9 mouse cellular contexts compared by ENCODE assay signal in the genomic region with DNA sequence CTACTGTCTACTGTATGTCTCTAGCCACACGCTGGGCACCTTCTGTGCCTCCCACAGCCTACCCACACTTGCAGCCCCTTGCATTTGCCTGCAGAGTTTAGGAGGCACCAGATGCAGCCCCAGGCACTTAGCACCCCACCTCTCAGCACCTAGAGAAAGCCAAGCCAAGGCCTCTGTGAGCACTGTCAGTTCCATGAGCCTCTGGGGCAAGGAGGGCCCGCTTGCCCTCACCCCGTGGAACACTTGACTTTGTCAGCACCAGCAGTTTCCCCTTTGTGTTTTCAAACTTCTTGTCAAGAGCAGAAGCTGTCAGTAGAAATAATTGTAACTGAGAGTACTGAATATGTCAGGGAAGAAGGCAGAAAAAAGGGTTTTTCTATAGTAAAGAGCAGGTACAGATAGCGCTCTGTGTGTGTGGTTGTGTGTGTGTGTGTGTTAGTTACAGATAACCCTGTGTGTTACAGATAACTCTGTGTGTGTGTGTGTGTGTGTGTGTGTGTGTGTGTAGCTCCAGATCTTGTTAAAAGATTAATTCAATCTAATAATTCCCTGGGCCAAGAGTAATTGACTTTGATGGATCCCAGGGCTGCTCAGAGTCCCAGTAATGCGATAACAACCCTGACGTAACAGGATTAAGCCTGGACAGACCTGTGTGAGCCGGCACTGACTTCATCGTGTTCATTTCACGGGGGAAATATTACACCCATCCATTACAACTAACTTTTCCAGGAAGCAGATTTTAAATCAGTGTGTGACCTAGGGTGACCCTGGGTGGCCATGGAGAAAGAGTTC. TPM values are rescaled to one million over a fixed set of nuclear protein-coding genes. Genes with fewer than 3 reads are reported as not detected.
DNase-seq lines count a peak whose midpoint lies in the region; ATAC-seq and TF ChIP-seq lines count a peak whose summit lies in the region.
"Had no signal": no experiment of that assay in that cellular context is flagged by ENCODE, and none has a peak within 500 bp of the region (broad histone marks: within the 10 kb centered on the region; RNA-seq: fewer than 3 reads in every experiment).

No protein-coding gene starts in this region.

- WGBS in intestine, embryonic 14.5 days = 62% methylated on average over 9 of the region's 9 CpGs
- WGBS in intestine, postnatal 0 days = 74% methylated on average over 9 of the region's 9 CpGs

- ATAC-seq in intestine, embryonic 14.5 days (replicated peaks; ENCODE audit: low FRiP score, low TSS enrichment, low read depth) = peak; percentile 56; the same call in 1 of the 2 replicates
- ATAC-seq in intestine, postnatal 0 days = no peak

- no peak overlapping the region for H3K9ac ChIP-seq in intestine, embryonic 14.5 days (ENCODE audit: low read length)
- H3K9ac ChIP-seq in intestine, postnatal 0 days (ENCODE audit: low read depth, low read length) = no peak overlapping the region

- H3K4me2 ChIP-seq in intestine, embryonic 14.5 days (ENCODE audit: low read length) = no peak overlapping the region
- no peak overlapping the region for H3K4me2 ChIP-seq in intestine, postnatal 0 days (replicated peaks; ENCODE audit: low read depth)

- H3K27ac ChIP-seq in intestine, embryonic 14.5 days (ENCODE audit: low read depth) = peak overlapping the region; percentile 18; the same call in 1 of the 2 replicates
- no peak overlapping the region for H3K27ac ChIP-seq in intestine, postnatal 0 days (ENCODE audit: low read depth, low read length)
- H3K27ac ChIP-seq: midbrain, embryonic 10.5 days had no signal

- intact Hi-C loops in left cerebral cortex, postnatal 36 days (cut with DNase I) = no loop called here

- no peaks in the 10 kb centered on the region for H3K4me1 ChIP-seq in intestine, embryonic 14.5 days (replicated peaks; ENCODE audit: control insufficient read depth, insufficient read depth, low read length)
- no peaks in the 10 kb centered on the region for H3K4me1 ChIP-seq in intestine, postnatal 0 days (replicated peaks; ENCODE audit: control insufficient read depth, insufficient read depth, low read length)

- no peaks in the 10 kb centered on the region for H3K27me3 ChIP-seq in intestine, embryonic 14.5 days (replicated peaks; ENCODE audit: control insufficient read depth, insufficient read depth, low read length)
- H3K27me3 ChIP-seq in intestine, postnatal 0 days (replicated peaks; ENCODE audit: control insufficient read depth, insufficient read depth, low read length) = no peaks in the 10 kb centered on the region

- H3K9me3 ChIP-seq in intestine, embryonic 14.5 days (ENCODE audit: control insufficient read depth, low read length) = no peaks in the 10 kb centered on the region
- no peaks in the 10 kb centered on the region for H3K9me3 ChIP-seq in intestine, postnatal 0 days (ENCODE audit: control insufficient read depth)
- H3K9me3 ChIP-seq: midbrain, embryonic 10.5 days had no signal

- H3K4me3 ChIP-seq in intestine, embryonic 14.5 days (ENCODE audit: low read depth, low read length) = no peak overlapping the region
- H3K4me3 ChIP-seq in intestine, postnatal 0 days (ENCODE audit: low read depth, low read length) = no peak overlapping the region
- H3K4me3 ChIP-seq: midbrain, embryonic 10.5 days had no signal

- DNase-seq in adrenal gland, adult 2 months = peak; percentile 41
- DNase-seq in adrenal gland, postnatal 10 days = no peak
- DNase-seq in intestine, embryonic 14.5 days (ENCODE audit: low spot score) = no peak
- peak; percentile 40 for DNase-seq in kidney, adult 9 months
- DNase-seq in retina, adult 2 months (ENCODE audit: low read depth, low spot score) = peak; percentile 83
- DNase-seq in lung, postnatal 10 days = no peak
- DNase-seq in left cerebral cortex, postnatal 36 days (ENCODE audit: low spot score in 2 of 2) = no peak

- TF ChIP-seq CTCF in intestine, postnatal 0 days (IDR thresholded peaks at IDR 0.05; ENCODE audit: low read depth) = no peak

- peaks cover 80% of the 10 kb centered on the region for H3K36me3 ChIP-seq in intestine, embryonic 14.5 days (ENCODE audit: control insufficient read depth, insufficient read depth, low read length)
- H3K36me3 ChIP-seq in intestine, postnatal 0 days (ENCODE audit: control insufficient read depth, insufficient read depth) = peaks cover 77% of the 10 kb centered on the region

RNA-seq across cellular contexts. Expression of a gene that starts 25.9 kb away (rescaled TPM):
- total RNA-seq in adrenal gland, adult 2 months (2021) = 10 to 100 TPM; 13.1 to 14.6 TPM
- 6.2 and 6.8 TPM in 2 replicates for polyA plus RNA-seq in adrenal gland, adult 2 months (2012; rRNA removed)
- 10 to 100 TPM; 11.2 to 13.4 TPM for total RNA-seq in adrenal gland, postnatal 10 days (2021)
- polyA plus RNA-seq in intestine, embryonic 14.5 days (2014; fragmentation: Nextera tagmentation; extraction: Ambion mirVana) = 19.5 and 20.4 TPM in 2 replicates
- polyA plus RNA-seq in intestine, postnatal 0 days (2015; fragmentation: Nextera tagmentation; extraction: Ambion mirVana) = 4.7 and 6.3 TPM in 2 replicates
- total RNA-seq in left cerebral cortex, postnatal 36 days (2021) = 10 to 100 TPM; 21.7 to 27.1 TPM

Comparison
In these comparisons a context has a peak if more than half of its experiments do, and no peak if none do; other contexts are left out.
1. DNase-seq: peak in adrenal gland, adult 2 months (single experiment), kidney, adult 9 months (single experiment) and retina, adult 2 months (single experiment); none in adrenal gland, postnatal 10 days (single experiment), intestine, embryonic 14.5 days (single experiment), lung, postnatal 10 days (single experiment) and left cerebral cortex, postnatal 36 days (0 of 2).